Mouse (Mus musculus): Measurements from ENCODE around the gene Anapc2. TPM values are rescaled to one million over a fixed set of nuclear protein-coding genes. Genes with fewer than 3 reads are reported as not detected.
A peak's percentile ranks its signal among the peaks of the same experiment; 100 is the strongest.

Anapc2 gene
- polyA plus RNA-seq, 1 experiment from 2014 or later = 137 TPM

- Histone ChIP-seq H3K27me3 (replicated peaks; ENCODE audit: control insufficient read depth, insufficient read depth, low read length) (no peaks in the 10 kb centered on the region; the same call in 1 of the 2 replicates), H3K9ac (ENCODE audit: low read depth, low read length) (peak overlapping the region; percentile 83), H3K4me1 (ENCODE audit: control insufficient read depth, insufficient read depth, low read depth, low read length) (peaks cover 45% of the 10 kb centered on the region), H3K9me3 (ENCODE audit: control insufficient read depth, low read length) (no peaks in the 10 kb centered on the region), H3K4me2 (ENCODE audit: low read length) (peak overlapping the region; percentile 99), H3K36me3 (ENCODE audit: control insufficient read depth, insufficient read depth, low read length) (no peaks in the 10 kb centered on the region), H3K4me3 (ENCODE audit: low read length) (peak overlapping the region; percentile 83), H3K27ac (ENCODE audit: low read depth, low read length) (peak overlapping the region; percentile 85)
- WGBS = under 1% methylated on average over 82 of the region's 82 CpGs
- ATAC-seq = no peak; the same call in 1 of the 2 replicates
Observed at GRCm38 (mm10) chr2:25262795-25263622, 9.3 kb upstream of the Anapc2 start.

DNA sequence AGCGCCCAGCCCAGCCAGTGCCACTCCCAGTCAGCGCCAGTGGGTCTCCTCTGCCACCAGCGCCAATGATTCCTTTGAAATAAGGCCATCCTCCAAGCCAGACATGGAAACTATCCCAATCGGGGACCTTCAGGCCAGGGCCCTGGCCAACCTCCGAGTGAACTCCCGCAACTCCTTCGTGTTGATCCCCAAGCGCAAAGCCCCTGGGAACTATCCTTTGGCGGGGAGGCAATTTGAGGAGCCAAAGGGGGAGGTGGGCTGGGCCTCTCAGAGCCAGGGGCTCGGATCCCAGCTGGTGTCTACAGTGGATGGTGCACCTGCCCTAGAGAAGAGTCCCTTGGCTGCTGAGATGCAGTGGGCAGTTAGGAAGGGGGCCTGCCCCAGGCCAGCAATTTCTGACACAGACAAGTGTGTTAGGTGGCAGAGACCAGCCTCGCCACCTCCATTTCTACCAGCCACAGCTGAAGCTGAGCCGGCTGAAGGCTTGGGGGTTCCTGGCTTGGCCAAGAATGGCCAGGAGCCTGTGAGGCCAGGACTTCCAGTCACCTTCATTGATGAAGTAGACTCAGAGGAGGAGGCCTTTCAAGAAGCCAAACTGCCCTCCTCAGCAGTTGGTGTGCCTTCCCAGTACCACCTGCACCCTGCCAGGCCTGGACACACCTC is 8.5 kb upstream of the Anapc2 start:
- no peaks in the 10 kb centered on the region for H3K9me3 ChIP-seq (ENCODE audit: control insufficient read depth, low read length)

GRCm38 (mm10) chr2:25264286-25264660 is 8.0 kb upstream of the Anapc2 start:
- Histone ChIP-seq H3K4me1 (ENCODE audit: control insufficient read depth, insufficient read depth, low read depth, low read length) (peaks cover 45% of the 10 kb centered on the region), H3K36me3 (ENCODE audit: control insufficient read depth, insufficient read depth, low read length) (no peaks in the 10 kb centered on the region; the same call in 1 of the 2 replicates), H3K27ac (ENCODE audit: low read depth, low read length) (no peak overlapping the region), H3K9me3 (ENCODE audit: control insufficient read depth, low read length) (no peaks in the 10 kb centered on the region), H3K4me2 (ENCODE audit: low read length) (peak overlapping the region; percentile 99), H3K4me3 (ENCODE audit: low read length) (peak overlapping the region; percentile 83), H3K27me3 (replicated peaks; ENCODE audit: control insufficient read depth, insufficient read depth, low read length) (no peaks in the 10 kb centered on the region; the same call in 1 of the 2 replicates), H3K9ac (ENCODE audit: low read depth, low read length) (peak overlapping the region; percentile 83)
- WGBS = 86% methylated on average over 5 of the region's 5 CpGs
- no peak for ATAC-seq

More for the DNA sequence above, 8.5 kb upstream of the Anapc2 start:
- Histone ChIP-seq H3K27me3 (replicated peaks; ENCODE audit: control insufficient read depth, insufficient read depth, low read length) (no peaks in the 10 kb centered on the region; the same call in 1 of the 2 replicates), H3K36me3 (ENCODE audit: control insufficient read depth, insufficient read depth, low read length) (no peaks in the 10 kb centered on the region), H3K9ac (ENCODE audit: low read depth, low read length) (peak overlapping the region; percentile 83), H3K4me3 (ENCODE audit: low read length) (peak overlapping the region; percentile 83), H3K4me1 (ENCODE audit: control insufficient read depth, insufficient read depth, low read depth, low read length) (peaks cover 45% of the 10 kb centered on the region), H3K4me2 (ENCODE audit: low read length) (peak overlapping the region; percentile 99), H3K27ac (ENCODE audit: low read depth, low read length) (no peak overlapping the region; the same call in 1 of the 2 replicates)
- 21% methylated on average over 12 of the region's 12 CpGs for WGBS
- ATAC-seq = no peak

GRCm38 (mm10) chr2:25264851-25265250 is 7.4 kb upstream of the Anapc2 start:
- no peak for ATAC-seq
- WGBS = 55% methylated on average over 3 of the region's 3 CpGs
- Histone ChIP-seq H3K4me2 (ENCODE audit: low read length) (peak overlapping the region; percentile 99), H3K27ac (ENCODE audit: low read depth, low read length) (no peak overlapping the region), H3K36me3 (ENCODE audit: control insufficient read depth, insufficient read depth, low read length) (peaks cover 2% of the 10 kb centered on the region; the same call in 1 of the 2 replicates), H3K9me3 (ENCODE audit: control insufficient read depth, low read length) (no peaks in the 10 kb centered on the region), H3K4me1 (ENCODE audit: control insufficient read depth, insufficient read depth, low read depth, low read length) (peaks cover 45% of the 10 kb centered on the region), H3K9ac (ENCODE audit: low read depth, low read length) (no peak overlapping the region), H3K4me3 (ENCODE audit: low read length) (peak overlapping the region; percentile 83), H3K27me3 (replicated peaks; ENCODE audit: control insufficient read depth, insufficient read depth, low read length) (no peaks in the 10 kb centered on the region; the same call in 1 of the 2 replicates)

- WGBS = 48% methylated on average over 6 of the region's 6 CpGs
- Histone ChIP-seq H3K27me3 (replicated peaks; ENCODE audit: control insufficient read depth, insufficient read depth, low read length) (no peaks in the 10 kb centered on the region; the same call in 1 of the 2 replicates), H3K4me1 (ENCODE audit: control insufficient read depth, insufficient read depth, low read depth, low read length) (peaks cover 50% of the 10 kb centered on the region), H3K36me3 (ENCODE audit: control insufficient read depth, insufficient read depth, low read length) (peaks cover 8% of the 10 kb centered on the region; the same call in 1 of the 2 replicates), H3K4me2 (ENCODE audit: low read length) (peak overlapping the region; percentile 99), H3K4me3 (ENCODE audit: low read length) (peak overlapping the region; percentile 20), H3K9me3 (ENCODE audit: control insufficient read depth, low read length) (no peaks in the 10 kb centered on the region), H3K27ac (ENCODE audit: low read depth, low read length) (peak overlapping the region; percentile 73), H3K9ac (ENCODE audit: low read depth, low read length) (peak overlapping the region; percentile 44)
- no peak for ATAC-seq
Observed at GRCm38 (mm10) chr2:25265897-25266656, 6.2 kb upstream of the Anapc2 start.

DNA sequence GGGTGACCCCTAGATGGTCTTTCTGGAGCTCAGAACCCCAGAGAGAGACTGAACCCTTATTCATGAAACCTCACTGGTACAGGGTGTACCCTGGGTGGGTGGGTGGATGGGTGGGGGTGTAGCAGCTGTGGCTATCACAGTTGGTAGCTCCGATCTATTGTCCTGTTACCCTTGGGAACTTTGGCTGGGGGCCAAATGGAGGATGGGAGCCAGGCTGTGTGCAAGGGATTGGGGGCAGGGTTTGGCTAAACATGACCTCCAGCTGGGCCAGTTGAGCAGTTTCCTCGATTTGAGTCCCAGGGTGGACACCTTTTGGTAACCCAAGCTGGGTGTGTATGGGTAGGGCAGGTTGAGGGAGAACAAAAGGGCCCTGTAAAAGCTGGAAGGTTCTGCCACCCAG is 5.6 kb upstream of the Anapc2 start:
- Histone ChIP-seq H3K4me3 (ENCODE audit: low read length) (peak overlapping the region; percentile 20; the same call in 1 of the 2 replicates), H3K4me1 (ENCODE audit: control insufficient read depth, insufficient read depth, low read depth, low read length) (peaks cover 56% of the 10 kb centered on the region), H3K27ac (ENCODE audit: low read depth, low read length) (peak overlapping the region; percentile 73)

DNA sequence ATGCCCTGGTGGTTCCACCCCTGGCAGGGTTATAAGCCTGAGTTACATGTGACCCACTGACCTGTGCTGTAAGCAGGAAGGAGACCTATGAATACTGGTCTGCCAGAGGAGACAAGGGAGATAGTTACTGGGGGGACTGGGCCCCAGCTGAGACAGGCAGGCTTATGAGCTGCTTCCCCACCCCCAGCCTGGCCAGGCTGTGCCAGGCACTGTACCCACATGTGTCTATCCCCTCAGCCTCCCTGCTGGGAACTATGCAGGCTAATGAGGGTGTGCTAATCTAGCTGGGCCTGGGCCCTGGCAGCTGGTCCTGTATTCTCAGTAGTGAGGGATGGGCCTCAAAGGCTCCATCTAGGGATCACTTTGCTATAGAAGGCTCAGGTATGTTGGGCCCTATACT is 5.0 kb upstream of the Anapc2 start:
- H3K4me3 ChIP-seq (ENCODE audit: low read length) = 0 out of 2 replicates have a peak overlapping the region, but pooled peaks have one; percentile 20
- peaks cover 56% of the 10 kb centered on the region for H3K4me1 ChIP-seq (ENCODE audit: control insufficient read depth, insufficient read depth, low read depth, low read length)
- no peak for ATAC-seq
- H3K9ac ChIP-seq (ENCODE audit: low read depth, low read length) = peak overlapping the region; percentile 36
- no peaks in the 10 kb centered on the region for H3K9me3 ChIP-seq (ENCODE audit: control insufficient read depth, low read length)
- H3K36me3 ChIP-seq (ENCODE audit: control insufficient read depth, insufficient read depth, low read length) = peaks cover 9% of the 10 kb centered on the region; the same call in 1 of the 2 replicates
- peak overlapping the region; percentile 99 for H3K4me2 ChIP-seq (ENCODE audit: low read length)
- H3K27me3 ChIP-seq (replicated peaks; ENCODE audit: control insufficient read depth, insufficient read depth, low read length) = no peaks in the 10 kb centered on the region; the same call in 1 of the 2 replicates
- peak overlapping the region; percentile 73 for H3K27ac ChIP-seq (ENCODE audit: low read depth, low read length)

More for the DNA sequence above, 5.6 kb upstream of the Anapc2 start:
- H3K9ac ChIP-seq (ENCODE audit: low read depth, low read length) = peak overlapping the region; percentile 44
- no peaks in the 10 kb centered on the region for H3K9me3 ChIP-seq (ENCODE audit: control insufficient read depth, low read length)
- H3K36me3 ChIP-seq (ENCODE audit: control insufficient read depth, insufficient read depth, low read length) = peaks cover 9% of the 10 kb centered on the region; the same call in 1 of the 2 replicates
- H3K4me2 ChIP-seq (ENCODE audit: low read length) = peak overlapping the region; percentile 99
- no peaks in the 10 kb centered on the region; the same call in 1 of the 2 replicates for H3K27me3 ChIP-seq (replicated peaks; ENCODE audit: control insufficient read depth, insufficient read depth, low read length)
- ATAC-seq = no peak
- WGBS = 25% methylated on average over 2 of the region's 2 CpGs

DNA sequence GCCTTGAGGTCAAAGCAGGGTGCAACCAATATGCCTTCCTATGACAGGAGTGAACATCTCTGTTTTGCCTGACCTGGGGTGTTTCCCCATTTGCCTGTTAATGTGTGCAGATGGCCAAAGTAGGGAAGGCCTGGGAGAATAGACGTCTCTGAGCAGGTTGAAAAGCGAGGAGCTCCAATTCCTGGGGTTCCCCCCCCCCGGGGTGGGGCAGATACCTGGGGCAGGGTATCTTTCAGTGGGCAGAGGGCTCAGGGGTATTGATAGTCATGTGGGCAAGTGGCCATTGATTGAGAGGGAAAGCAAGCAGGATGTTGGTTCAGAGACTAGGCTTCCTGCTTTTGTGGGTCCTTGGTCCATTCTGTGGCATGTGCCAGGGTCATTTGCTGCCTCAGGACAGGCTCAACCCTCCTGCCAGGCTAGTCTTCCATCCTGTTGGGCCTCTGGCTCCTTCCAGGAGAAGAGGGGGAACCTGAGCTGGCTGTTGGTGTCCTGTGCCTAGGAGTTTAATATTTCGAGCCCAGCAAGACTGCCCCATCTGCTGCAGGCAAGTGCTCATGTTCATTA is 4.5 kb upstream of the Anapc2 start:
- WGBS = 71% methylated on average over 4 of the region's 4 CpGs

More for the DNA sequence above, 4.5 kb upstream of the Anapc2 start:
- no peaks in the 10 kb centered on the region; the same call in 1 of the 2 replicates for H3K27me3 ChIP-seq (replicated peaks; ENCODE audit: control insufficient read depth, insufficient read depth, low read length)
- no peaks in the 10 kb centered on the region for H3K9me3 ChIP-seq (ENCODE audit: control insufficient read depth, low read length)
- no peak for ATAC-seq
- H3K4me2 ChIP-seq (ENCODE audit: low read length) = no peak overlapping the region; the same call in 1 of the 2 replicates
- H3K4me1 ChIP-seq (ENCODE audit: control insufficient read depth, insufficient read depth, low read depth, low read length) = peaks cover 56% of the 10 kb centered on the region
- no peak overlapping the region for H3K27ac ChIP-seq (ENCODE audit: low read depth, low read length)
- no peak overlapping the region for H3K4me3 ChIP-seq (ENCODE audit: low read length)
- peaks cover 9% of the 10 kb centered on the region; the same call in 1 of the 2 replicates for H3K36me3 ChIP-seq (ENCODE audit: control insufficient read depth, insufficient read depth, low read length)
- H3K9ac ChIP-seq (ENCODE audit: low read depth, low read length) = no peak overlapping the region

Data from hindbrain, embryonic 16.5 days (tissue).